Mouse (Mus musculus) liver, adult 2 months (tissue): Measurements from ENCODE around the gene Hnrnpul2. TPM values are rescaled to one million over a fixed set of nuclear protein-coding genes. Genes with fewer than 3 reads are reported as not detected.

ENCODE experiments used
- DNase-seq: peaks from one replicate; pipeline ENCODE4 v3.0.0-alpha.2; 2011; ENCODE audit warnings: low read depth, low spot score; ENCODE audit errors: extremely low read depth
- H3K27ac ChIP-seq: fragments of 200-500 bp; replicated peaks from 2 replicates; pipeline ENCODE4 v1.5.1; 2012; ENCODE audit warnings: low read depth, mild to moderate bottlenecking, control low read depth, inconsistent platforms, low read length; ENCODE audit not compliant: insufficient read depth
- H3K27me3 ChIP-seq: fragments of 200-500 bp; 2 replicates; pipeline ENCODE4 v1.6.1; 2012; ENCODE audit warnings: mild to moderate bottlenecking, moderate library complexity, low read length, inconsistent platforms; ENCODE audit not compliant: control insufficient read depth, insufficient read depth
- H3K36me3 ChIP-seq: fragments of 200-500 bp; 2 replicates; pipeline ENCODE4 v1.6.1; 2012; ENCODE audit warnings: low read length, inconsistent platforms; ENCODE audit not compliant: control insufficient read depth, insufficient read depth
- H3K4me1 ChIP-seq: fragments of 200-500 bp; 2 replicates; pipeline ENCODE4 v1.6.1; 2011; ENCODE audit warnings: low read length; ENCODE audit not compliant: control insufficient read depth, insufficient read depth
- H3K4me3 ChIP-seq: fragments of 200-500 bp; 2 replicates; pipeline ENCODE4 v1.5.1; 2011; ENCODE audit warnings: low read depth, mild to moderate bottlenecking, control low read depth, low read length, moderate library complexity; ENCODE audit not compliant: insufficient read depth
- H3K79me2 ChIP-seq: fragments of 200-500 bp; 2 replicates; pipeline ENCODE4 v1.6.1; 2012; ENCODE audit warnings: inconsistent platforms, mild to moderate bottlenecking, low read length, moderate library complexity; ENCODE audit not compliant: control insufficient read depth, insufficient read depth
- H3K9ac ChIP-seq: fragments of 200-500 bp; 2 replicates; pipeline ENCODE4 v1.6.1; 2012; ENCODE audit warnings: low read depth, mild to moderate bottlenecking, control low read depth, inconsistent platforms, low read length
- CTCF ChIP-seq: fragments of 200-500 bp; IDR thresholded peaks from 2 replicates; pipeline ENCODE4 v1.5.1; 2011; ENCODE audit warnings: low read depth, low read length, control low read depth
- POLR2A ChIP-seq: fragments of 200-500 bp; IDR thresholded peaks from 2 replicates; pipeline ENCODE4 v1.6.1; 2011; ENCODE audit warnings: low read length, control low read depth; ENCODE audit not compliant: insufficient read depth; ENCODE audit errors: extremely low read depth
- WGBS: fragments of 180-500 bp; shearing (Covaris S2); methylation state at CpG from one replicate; pipeline ENCODE4 v1.1.7; 2018; 5-methylcytosine and 5-hydroxymethylcytosine counted together
- polyA plus RNA-seq: library from polyadenylated mRNA; depleted of rRNA; stranded (reverse); fragments of >200 nt; gene quantifications from 2 replicates; pipeline ENCODE4 v1.2.3, GENCODE M21; 2012
- total RNA-seq: library from RNA; depleted of rRNA; stranded (reverse); fragments of >200 nt; gene quantifications from 2 replicates; pipeline ENCODE4 v1.2.3, GENCODE M21; 2014

Gene Hnrnpul2
- total and polyA plus RNA-seq, 2 experiments, result 11.2 to 19.5 TPM

GRCm38 (mm10) chr19:8798264-8798946 is 21.4 kb upstream of the Hnrnpul2 start, which contains the start of gene Polr2g:
Polr2g (minus strand) TSS chr19:8798577.
- Histone ChIP-seq H3K36me3 (peaks cover 5% of the 10 kb centered on the region; the same call in 1 of the 2 replicates), H3K79me2 (no peaks in the 10 kb centered on the region), H3K9ac (peak within 1 kb of the TSS; percentile 51), H3K4me3 (peak within 1 kb of the TSS; percentile 85), H3K27me3 (no peaks in the 10 kb centered on the region), H3K27ac (peak within 1 kb of the TSS; percentile 37), H3K4me1 (peaks cover 6% of the 10 kb centered on the region; the same call in 1 of the 2 replicates)
- DNase-seq, result peak; percentile 88
- TF ChIP-seq CTCF, result no peak
- TF ChIP-seq POLR2A, result peak; percentile 83
- WGBS, result under 1% methylated on average over 25 of the region's 25 CpGs

DNA sequence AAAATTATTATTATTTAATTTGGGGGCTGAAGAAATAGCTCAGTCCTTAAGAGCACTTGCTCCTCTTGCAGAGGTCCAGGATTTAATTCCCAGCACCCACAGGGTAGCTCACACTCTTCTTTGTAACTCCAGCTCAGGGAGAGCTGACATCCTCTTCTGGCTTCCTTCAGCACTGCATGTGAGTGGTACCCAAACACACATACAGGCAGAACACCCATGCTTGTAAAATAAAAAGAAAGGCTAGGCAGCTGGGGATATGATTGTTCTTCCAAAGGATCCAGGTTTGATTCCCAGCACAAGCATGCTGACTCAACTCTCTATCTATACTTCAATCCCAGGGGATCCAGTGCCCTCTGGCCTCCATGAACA is 20.9 kb upstream of the Hnrnpul2 start:
- no peak for TF ChIP-seq POLR2A
- TF ChIP-seq CTCF, result no peak
- Histone ChIP-seq H3K4me1 (peaks cover 6% of the 10 kb centered on the region; the same call in 1 of the 2 replicates), H3K79me2 (no peaks in the 10 kb centered on the region), H3K4me3 (no peak overlapping the region), H3K36me3 (peaks cover 5% of the 10 kb centered on the region; the same call in 1 of the 2 replicates), H3K27ac (no peak overlapping the region), H3K27me3 (no peaks in the 10 kb centered on the region), H3K9ac (no peak overlapping the region)
- no peak for DNase-seq

GRCm38 (mm10) chr19:8802130-8802821 is 17.5 kb upstream of the Hnrnpul2 start, which contains the start of gene Zbtb3:
Zbtb3 (plus strand) TSS chr19:8802555.
- no peak for TF ChIP-seq CTCF
- TF ChIP-seq POLR2A, result no peak
- H3K27me3 ChIP-seq, result no peaks in the 10 kb centered on the region
- H3K27ac ChIP-seq, result no peak within 1 kb of the TSS
- peak; percentile 92 for DNase-seq
- peaks cover 3% of the 10 kb centered on the region; the same call in 1 of the 2 replicates for H3K36me3 ChIP-seq
- H3K4me3 ChIP-seq, result peak within 1 kb of the TSS; percentile 65
- peak within 1 kb of the TSS; percentile 61 for H3K9ac ChIP-seq
- H3K79me2 ChIP-seq, result no peaks in the 10 kb centered on the region
- 1% methylated on average over 30 of the region's 30 CpGs for WGBS
- peaks cover 6% of the 10 kb centered on the region; the same call in 1 of the 2 replicates for H3K4me1 ChIP-seq

- Histone ChIP-seq H3K4me1 (peaks cover 3% of the 10 kb centered on the region; the same call in 1 of the 2 replicates), H3K9ac (no peak overlapping the region), H3K4me3 (no peak overlapping the region), H3K79me2 (no peaks in the 10 kb centered on the region), H3K36me3 (peaks cover 5% of the 10 kb centered on the region; the same call in 1 of the 2 replicates), H3K27ac (no peak overlapping the region), H3K27me3 (no peaks in the 10 kb centered on the region)
- TF ChIP-seq CTCF (no peak), POLR2A (no peak)
- WGBS, result 88% methylated on average over 9 of the region's 9 CpGs
- no peak for DNase-seq
These were observed 16.5 kb upstream of the Hnrnpul2 start for GRCm38 (mm10) chr19:8803204-8803780.

- Histone ChIP-seq H3K27me3 (no peaks in the 10 kb centered on the region), H3K79me2 (no peaks in the 10 kb centered on the region), H3K4me1 (peaks cover 3% of the 10 kb centered on the region; the same call in 1 of the 2 replicates), H3K27ac (no peak overlapping the region), H3K36me3 (peaks cover 7% of the 10 kb centered on the region; the same call in 1 of the 2 replicates), H3K4me3 (no peak overlapping the region), H3K9ac (no peak overlapping the region)
- DNase-seq, result no peak
- 91% methylated on average over 11 of the region's 11 CpGs for WGBS
- TF ChIP-seq POLR2A (no peak), CTCF (no peak)
These were observed 15.7 kb upstream of the Hnrnpul2 start for GRCm38 (mm10) chr19:8803879-8804660.
